Comparison of ENCODE assay signal across 21 mouse cellular contexts in the genomic region with DNA sequence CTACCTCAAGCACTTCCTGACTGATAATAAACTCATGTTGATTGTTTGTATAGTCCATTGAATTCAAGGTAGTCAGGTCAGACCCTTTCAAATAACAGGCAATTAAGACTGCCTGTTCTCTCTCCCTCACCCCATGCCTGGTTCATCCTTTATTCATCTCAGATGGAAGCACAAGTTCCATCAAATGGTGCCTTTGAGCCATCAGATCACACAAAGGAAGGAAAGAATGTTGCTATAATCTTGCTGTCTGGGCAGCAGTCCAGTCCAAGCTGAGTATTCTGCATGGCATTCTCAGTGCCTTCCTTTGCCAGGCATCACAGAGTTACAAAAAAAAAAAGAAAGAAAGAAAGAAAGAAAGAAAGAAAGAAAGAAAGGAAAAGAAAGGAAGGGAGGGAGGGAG.
A peak's percentile ranks its signal among the peaks of the same experiment; 100 is the strongest.
DNase-seq lines count a peak whose midpoint lies in the region; ATAC-seq and TF ChIP-seq lines count a peak whose summit lies in the region.
"Had no signal": no experiment of that assay in that cellular context is flagged by ENCODE, and none has a peak within 500 bp of the region (broad histone marks: within the 10 kb centered on the region; RNA-seq: fewer than 3 reads in every experiment).

No protein-coding gene starts in this region.

- no peak for TF ChIP-seq POLR2A in brain, embryonic 14.5 days (IDR thresholded peaks at IDR 0.05; ENCODE audit: borderline replicate concordance, extremely low read depth, insufficient read depth, insufficient read length, poor library complexity, severe bottlenecking)

- intact Hi-C loops in heart, postnatal 25 days (cut with DNase I) = no loop called here

- DNase-seq in heart, adult 11 months = peak; percentile 53
- DNase-seq in heart, postnatal 25 days (ENCODE audit: low spot score) = no peak
- peak; percentile 73 for DNase-seq in 3T3-L1 (ENCODE audit: low read depth, low spot score)
- DNase-seq in Muller cell, postnatal 12 days (ENCODE audit: inconsistent ontology term) = peak; percentile 94
- peak; percentile 63 for DNase-seq in brain, embryonic 14.5 days (ENCODE audit: low read depth)
- no peak for DNase-seq in layer of hippocampus, postnatal 25 days (ENCODE audit: extremely low spot score in 1 of 2, low spot score in 1 of 2)
- DNase-seq: adrenal gland, adult 8-10 months; adrenal gland, postnatal 25 days; cerebellum, adult 11 months; cerebellum, adult 2 months; cerebellum, adult 9-11 months; cerebellum, postnatal 25 days; embryo, embryonic 11 days; gastrocnemius, adult 2 months; gastrocnemius, postnatal 14 days; heart, adult 2 months; heart, postnatal 14 days; kidney, adult 2 months had no signal

- TF ChIP-seq CTCF in brain, embryonic 14.5 days (IDR thresholded peaks at IDR 0.05; ENCODE audit: borderline replicate concordance, extremely low read depth, insufficient read depth, insufficient read length) = no peak

- ATAC-seq in granulocyte monocyte progenitor cell, adult 5-6 weeks (replicated peaks; ENCODE audit: poor library complexity, severe bottlenecking) = no peak
- ATAC-seq: forebrain, embryonic 16.5 days; intestine, postnatal 0 days had no signal

Comparison
In these comparisons a context has a peak if more than half of its experiments do, and no peak if none do; other contexts are left out.
1. DNase-seq: peak in heart, adult 11 months (single experiment), 3T3-L1 (single experiment), Muller cell, postnatal 12 days (single experiment) and brain, embryonic 14.5 days (single experiment); none in heart, postnatal 25 days (single experiment) and layer of hippocampus, postnatal 25 days (0 of 2).